Mouse (Mus musculus) megakaryocyte-erythroid progenitor cell, adult 5-6 weeks (primary cell): ENCODE results near the gene Cep72. TPM values are rescaled to one million over a fixed set of nuclear protein-coding genes. Genes with fewer than 3 reads are reported as not detected.

Experiments
- ATAC-seq: replicated peaks from 2 replicates; pipeline ENCODE4 v1.8.0; 2016; ENCODE audit warnings: mild to moderate bottlenecking, inconsistent platforms; ENCODE audit not compliant: severe bottlenecking, poor library complexity, low FRiP score, low TSS enrichment
- total RNA-seq, 2 experiments: library from RNA; stranded (forward) in 1 of 2; stranded (reverse) in 1 of 2; fragments of 200-1000, 215-1000 nt in 1 of 2; fragments of >200 nt in 1 of 2; fragmentation: Nextera tagmentation in 1 of 2; gene quantifications; 2 replicates each; pipeline ENCODE4 v1.2.3; 2014 to 2017

Gene Cep72
- total RNA-seq (2014; fragmentation: Nextera tagmentation), result 12.3 and 12.5 TPM in 2 replicates
- total RNA-seq (2017), result 6.5 and 6.7 TPM in 2 replicates

DNA sequence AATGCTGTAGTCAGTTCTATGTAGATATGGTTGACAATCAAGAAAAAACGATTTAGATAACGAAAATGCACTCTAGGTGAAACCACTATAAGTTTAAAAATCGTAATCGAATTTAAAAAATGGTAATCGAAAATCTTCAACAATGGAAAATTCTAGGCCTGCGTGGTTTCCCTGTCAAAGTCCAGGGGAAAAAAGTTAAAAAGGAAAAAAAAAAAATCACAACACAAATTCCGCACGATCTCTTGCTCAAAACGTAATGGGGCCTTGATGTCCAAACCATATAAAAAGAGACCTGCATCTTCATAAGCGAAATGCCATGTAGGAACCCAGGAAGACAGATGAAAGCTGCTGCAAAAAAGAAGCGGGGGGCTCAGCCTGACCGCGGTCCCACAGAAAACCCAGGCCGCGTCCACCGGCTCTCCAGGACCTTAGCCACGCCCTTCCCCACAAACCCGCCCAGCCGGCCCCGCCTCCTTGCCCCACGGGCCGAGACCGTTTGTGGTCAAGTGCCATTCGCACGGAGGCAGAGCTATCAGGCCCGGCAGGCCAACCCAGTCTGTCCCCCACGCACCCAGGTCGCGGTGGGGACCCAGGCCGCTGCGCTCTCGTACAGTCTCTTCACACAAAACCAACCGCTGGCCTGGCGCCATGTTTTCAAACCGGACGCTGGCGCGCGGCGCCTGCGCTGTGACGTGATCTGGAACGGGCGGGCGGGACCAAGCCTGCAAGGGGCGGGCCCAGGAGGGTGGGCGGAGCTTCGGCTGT is at the start of gene Cep72:
TSS of gene Cep72 (minus strand) at position 687 of the 765 bp plus-strand sequence.
- ATAC-seq, result peak; percentile 99

DNA sequence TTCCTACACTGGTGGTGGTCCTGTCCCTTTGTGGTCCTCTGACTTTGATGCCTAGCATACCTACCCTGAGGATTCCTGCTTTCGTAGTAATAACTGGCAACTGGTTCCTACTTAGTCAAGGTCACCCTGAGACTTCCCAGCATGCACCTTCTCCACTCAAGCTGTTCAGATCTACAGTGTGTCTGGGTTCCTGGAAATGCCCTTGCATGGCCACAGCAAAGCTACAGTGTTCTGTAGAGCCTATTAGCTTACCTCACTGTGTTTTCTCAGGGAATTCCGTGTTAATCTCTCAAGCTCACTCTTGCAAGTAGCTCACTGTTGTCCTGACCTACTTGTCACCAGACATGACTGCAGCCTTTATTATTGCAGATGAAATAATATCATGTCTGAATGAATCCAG is 45.3 kb upstream of the Cep72 start:
- no peak for ATAC-seq

DNA sequence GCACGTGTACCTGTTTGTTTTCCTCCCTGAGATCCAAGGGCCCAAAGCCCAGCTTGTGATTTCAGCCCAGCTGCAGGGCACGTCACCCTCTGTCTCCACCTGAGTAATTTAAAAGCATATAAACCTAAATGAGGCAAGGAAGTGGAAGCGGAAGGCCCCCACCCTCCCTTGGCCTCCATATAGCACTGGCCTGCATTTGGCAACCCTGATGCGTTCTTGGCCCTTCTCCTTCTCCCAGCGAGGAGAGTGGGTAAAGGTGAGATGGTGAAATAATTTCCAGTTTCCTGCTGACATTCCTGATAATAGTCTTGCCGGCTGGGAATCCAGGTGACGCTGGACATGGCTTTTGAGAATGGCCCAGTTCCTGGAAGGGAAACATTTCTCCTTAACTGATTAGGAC is 42.3 kb upstream of the Cep72 start:
- ATAC-seq, result no peak

DNA sequence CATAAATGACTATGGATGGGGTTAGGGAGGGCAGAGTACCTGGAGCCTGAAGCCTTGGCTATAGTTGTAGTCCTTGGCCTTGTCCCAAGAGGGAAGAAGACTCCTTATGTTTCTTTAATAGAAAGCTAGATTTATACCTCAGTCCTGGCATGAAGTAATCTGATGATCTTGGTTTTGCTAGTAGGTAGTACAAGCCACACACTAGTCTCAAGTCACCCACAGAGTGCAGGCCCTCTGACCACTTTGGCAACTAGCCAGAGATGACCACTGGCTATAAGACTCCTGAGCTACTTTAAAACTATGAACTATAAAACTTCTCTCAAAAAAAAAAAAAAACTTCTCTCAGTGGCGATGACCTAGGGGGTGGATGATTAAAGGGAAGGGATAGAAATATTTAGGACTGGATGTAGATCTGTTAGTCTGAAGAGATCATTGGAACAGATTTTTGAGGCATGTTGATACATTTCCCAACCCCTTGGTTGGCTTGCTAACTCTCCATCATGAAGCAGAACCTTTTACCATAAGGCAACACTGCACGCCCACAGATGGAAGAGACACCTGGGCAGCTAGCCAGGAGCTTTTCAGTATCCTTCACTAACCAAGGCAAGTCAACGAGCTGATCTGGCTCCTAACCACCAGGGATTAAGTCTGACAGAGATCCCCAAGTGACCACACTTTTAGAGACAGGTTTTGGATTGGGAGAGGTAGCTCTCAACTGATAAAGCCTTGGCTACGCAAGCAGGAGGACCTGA is 40.9 kb upstream of the Cep72 start:
- no peak for ATAC-seq

DNA sequence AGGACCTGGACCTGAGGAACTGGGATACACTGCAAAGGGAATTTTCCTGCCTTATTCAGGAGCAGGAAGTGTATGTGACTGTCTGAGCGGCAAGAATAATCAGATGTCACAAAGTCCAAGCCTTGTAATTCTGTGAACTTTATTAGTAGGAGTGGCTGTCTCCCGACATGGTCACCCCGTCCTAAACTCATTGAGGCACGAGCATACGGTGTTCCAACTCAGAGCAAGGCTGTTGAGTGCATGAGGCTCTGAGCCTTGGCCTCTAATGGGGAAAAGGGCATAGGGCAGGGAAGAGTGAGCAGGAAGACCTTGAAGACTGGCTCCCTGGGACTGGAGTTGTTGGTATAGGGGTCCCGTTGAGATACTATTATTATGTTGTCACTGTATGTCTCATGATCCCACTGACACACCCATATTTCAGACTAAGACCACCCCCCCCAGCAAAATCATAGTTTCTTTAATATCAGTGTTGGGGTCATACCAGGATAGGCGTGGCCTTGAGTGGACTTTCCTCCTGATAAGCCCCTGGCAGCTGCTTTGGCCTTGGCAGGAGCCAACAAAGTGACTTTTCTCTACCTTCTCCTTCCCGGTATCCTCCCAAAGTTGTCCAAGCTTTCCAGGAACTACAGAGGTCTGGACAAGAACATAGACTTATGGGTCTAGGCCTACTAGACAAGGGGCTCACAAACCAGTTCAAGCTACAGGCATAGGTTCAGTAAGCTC is 40.2 kb upstream of the Cep72 start:
- no peak for ATAC-seq

DNA sequence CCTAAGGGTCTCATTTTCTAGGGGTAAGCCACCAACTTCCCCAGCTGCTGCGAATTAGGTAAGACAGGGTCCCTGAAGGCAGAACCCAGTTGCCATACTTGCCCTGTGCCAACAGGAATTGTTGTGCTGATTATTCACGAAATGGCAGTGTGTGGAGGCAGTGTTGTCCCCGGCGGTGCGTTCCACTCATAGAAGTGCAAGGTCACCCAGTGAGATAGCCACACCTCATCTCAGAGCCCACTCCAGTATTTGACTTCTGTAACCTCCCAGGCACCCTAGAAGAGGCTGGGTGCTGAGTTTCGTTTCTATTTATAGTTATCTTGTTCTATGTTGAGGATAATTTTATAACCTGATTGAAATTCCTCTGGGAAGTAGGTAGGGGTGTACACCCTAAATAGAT is 36.8 kb upstream of the Cep72 start:
- no peak for ATAC-seq

DNA sequence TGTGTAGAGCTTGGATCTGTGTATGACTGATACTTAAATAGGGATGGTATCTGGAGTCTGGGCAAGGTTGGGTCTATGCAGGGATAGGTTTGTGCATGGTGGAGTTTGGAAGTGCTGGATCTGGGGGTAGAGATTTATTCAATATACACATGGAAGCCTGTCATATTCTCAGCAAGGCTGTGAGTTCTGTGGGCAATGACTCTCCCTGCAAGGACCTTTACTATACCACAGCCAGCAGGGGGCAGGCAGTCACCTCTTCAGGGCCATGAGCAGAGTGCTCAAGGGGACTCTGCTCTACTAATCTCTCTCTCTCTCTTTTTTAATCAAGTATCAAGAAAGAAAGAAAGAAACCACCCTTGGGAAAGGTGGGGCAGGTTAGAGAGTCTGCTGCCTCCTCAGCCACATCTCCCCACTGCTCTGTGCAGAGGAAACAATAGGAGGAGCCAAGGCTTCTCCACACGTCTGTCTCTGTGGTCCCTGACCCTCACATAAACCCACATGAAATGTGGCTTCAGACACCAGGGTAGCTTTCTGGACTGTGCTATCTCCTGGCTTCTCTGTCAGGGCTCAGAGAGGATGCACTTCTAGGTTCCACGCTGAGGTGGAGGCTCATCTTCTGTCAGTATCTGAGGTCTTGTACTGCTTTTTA is 34.7 kb upstream of the Cep72 start:
- peak; percentile 89 for ATAC-seq

DNA sequence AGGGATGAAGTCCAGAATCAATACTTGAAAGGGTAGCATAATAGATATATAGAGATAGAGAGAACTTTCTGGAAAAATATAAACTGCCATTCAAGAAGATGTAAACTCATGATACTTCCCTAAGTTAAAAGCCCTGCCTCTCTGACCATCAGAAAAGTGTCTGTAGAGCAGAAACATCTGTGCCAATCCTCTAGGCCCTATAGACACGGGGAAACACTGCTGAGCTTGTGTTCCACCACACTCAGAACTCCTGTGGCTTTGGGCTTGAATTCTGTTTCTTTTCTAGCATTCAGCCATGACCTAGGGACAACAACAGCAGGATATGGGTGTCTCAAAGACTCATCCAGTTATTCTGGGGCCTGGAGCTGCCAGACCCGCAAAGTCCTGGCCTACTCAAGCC is 33.8 kb upstream of the Cep72 start:
- ATAC-seq, result no peak

DNA sequence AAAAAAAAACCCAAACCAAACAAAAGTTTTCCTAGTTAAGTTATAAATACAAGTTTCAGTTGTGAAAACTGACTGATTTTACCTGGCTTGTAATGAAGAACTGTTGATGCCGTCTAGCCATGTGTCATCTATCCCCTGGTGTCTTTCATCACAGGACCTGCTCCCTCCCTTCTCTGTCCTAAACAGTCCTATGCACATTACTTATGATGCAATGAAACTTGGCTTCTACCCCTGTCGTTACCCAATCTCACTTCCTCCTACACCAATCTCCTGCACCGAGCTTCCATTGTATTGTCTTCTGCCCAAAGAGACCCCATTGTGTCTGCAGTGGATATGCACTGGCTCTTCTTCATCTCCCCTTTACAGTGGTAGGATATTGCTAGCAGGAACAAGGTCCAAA is 28.2 kb upstream of the Cep72 start:
- no peak for ATAC-seq

DNA sequence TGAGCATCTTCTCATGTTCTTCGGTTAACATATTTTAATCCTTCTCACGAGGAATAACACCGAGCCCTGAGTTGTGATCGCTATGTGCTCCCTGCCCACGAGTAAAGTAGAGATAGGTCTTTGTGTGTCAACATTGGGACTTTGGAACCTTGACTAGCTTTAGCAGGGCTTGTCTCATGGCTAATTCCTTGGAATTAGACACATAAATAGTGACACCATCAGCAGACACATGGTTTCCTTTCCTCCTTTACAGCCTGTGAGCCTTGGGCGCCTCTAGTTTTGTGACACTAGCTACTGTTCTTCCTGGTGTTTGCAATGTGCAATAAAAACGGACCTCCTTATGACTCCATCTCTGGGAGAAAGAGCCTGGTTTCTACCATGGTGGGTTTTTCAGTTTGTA is 11.3 kb upstream of the Cep72 start:
- no peak for ATAC-seq

DNA sequence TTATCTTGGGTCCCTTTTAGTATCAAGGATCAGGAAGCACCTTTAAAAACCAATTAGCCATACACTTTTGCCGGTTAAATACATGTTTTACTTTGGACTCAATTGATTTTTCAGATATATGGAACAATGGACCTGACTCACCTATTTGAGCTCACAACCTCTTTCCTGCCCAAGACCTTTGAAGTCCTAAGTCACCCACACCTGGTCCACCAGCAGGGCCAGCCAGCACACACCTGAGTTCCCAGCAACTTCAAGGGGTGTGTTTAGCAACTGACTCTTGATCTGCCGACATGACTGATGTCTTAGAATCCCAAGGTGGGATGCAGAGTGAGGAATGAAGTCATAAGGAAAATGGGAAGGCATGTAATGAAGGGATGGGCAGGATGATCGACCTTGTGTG is 9.6 kb upstream of the Cep72 start:
- ATAC-seq, result no peak

DNA sequence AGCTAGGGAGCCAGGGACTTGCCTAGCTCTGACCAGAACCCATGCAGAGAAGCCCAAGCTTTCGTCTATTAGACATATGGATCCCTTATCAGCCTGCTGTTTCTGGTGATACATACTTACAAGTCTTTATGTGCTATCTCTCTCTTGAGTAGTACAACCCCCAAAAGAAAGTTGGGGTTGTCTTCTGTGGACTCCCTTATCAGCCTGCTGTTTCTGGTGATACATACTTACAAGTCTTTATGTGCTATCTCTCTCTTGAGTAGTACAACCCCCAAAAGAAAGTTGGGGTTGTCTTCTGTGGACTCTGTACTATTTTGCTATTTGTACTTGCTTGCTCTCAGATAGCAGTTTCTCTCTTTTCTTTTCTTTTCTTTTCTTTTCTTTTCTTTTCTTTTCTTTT is 9.1 kb upstream of the Cep72 start:
- ATAC-seq, result peak; percentile 95

DNA sequence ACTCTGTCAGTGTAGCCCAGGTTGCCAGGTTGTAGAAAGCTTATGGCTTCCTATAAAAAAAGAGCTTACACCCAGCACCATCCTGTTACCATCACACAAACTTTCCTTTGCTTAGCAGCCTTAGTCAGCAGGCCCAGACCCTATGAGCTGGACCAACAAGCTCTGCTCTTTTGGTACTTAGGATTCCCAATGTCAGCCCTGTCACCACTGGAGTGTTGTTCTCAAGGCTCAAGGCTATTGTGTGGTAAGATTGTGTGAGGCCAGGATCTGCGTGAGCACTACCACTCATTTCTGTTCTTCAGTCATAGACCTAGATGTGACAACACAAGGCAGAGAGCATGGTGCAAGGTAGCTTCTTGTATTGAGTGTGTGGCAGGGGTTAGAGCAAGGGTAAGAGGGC is 4.5 kb upstream of the Cep72 start:
- ATAC-seq, result no peak

DNA sequence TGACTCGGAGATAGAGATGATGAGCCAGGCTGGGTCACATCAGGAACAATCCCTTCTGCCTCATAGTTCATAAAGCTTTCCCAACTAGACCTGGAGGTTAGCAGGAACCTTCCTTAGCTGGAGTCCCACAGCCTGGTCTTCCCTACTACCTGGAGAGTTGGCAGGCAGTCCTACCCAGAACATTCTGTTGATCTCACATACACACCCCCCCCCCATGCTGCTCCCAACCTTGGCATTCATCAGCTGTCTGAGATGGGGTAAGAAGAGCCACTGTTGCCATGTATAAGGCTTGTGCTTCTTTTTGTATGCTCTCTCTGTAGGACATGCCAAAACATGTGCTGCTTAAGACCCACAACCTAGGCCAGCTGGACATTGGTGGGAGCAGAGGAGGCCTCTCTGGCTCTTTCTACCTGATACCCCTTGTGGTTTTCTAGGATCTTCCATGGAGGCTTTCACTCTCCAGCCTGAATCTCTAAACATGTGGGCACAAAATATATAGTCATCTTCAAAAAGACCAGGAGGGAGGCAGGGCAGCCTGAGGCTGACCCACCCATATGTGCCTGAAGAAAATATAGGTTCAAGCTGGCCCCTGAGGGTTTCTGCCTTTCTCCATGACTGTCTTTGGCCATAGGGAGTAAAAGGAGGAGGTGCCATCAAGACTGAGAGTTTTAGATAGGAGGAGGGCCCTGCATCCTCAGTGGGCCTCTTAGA is 1.4 kb upstream of the Cep72 start:
- ATAC-seq, result no peak

DNA sequence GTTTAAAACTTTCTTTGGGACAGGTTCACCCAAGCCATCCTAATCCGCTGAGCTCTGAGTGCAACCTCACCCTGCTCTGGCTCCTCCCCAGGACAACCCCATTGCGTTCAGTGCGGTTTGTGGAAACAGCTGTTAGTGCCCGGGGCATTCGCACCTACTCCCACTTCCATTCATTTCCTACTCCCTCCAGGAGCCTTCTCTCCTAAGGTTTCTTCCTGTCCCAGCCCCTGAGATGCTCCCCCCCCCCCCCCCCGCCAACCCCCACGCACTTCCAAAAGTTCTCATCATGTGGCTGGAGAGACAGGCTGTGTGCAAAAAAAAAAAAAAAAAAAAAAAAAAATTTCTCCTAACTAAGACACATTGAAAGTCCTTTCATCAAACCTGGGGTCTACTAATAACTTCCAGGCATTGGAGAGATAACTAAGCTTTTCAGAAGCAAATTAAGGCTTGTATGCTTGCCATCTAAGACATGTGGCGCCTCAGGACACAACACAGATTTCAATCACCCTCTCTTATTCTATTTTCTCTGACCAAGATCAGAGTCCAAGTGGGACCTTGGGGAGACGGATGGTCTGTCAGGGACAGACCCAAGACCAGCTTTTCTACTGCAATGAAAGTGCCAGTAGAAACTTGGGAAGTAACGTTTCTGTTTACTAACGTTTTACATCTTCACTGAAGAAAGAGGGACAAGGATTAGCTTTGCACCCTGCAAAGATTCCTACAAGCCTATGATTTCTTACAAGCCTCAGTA is 454 bp upstream of the Cep72 start:
- ATAC-seq, result no peak; the same call in 1 of the 2 replicates

DNA sequence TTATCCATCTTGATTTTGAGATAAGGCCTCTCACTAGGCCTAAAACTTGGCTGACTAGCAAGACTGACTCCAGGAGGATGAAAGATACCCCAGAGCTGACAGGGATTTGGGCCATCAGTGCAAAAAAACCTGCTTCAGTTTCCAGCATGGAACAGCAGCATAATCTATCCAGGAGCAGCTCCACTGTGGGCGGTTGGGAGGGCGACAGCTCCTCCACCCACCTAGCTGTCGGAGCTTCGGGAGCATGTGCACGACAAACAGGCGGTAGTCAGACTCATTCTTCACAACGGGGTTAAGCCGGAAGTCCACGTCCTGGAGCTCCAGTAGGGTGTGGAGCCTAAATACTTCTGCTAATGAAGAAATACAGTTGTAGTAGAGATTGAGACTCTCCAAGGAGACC is 4.0 kb downstream of the Cep72 start:
- ATAC-seq, result no peak

DNA sequence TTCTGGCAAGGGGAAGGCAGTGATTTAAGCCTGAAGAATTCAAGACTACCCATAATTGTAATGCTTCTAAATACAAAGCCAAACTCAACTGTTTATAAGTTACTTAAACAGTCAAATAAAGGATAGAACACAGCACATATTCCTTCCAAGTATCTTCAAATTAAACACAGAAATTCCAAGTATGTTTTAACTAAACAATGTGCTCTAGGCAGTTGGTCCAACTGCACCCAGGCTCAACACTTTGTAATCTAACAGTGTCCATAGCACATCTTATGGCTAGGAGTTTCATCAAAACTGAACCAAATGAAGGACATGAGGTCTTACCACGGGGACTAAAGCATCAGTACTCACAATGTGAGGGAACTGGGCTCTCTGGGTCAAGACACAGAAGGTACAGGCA is 5.9 kb downstream of the Cep72 start:
- ATAC-seq, result no peak

DNA sequence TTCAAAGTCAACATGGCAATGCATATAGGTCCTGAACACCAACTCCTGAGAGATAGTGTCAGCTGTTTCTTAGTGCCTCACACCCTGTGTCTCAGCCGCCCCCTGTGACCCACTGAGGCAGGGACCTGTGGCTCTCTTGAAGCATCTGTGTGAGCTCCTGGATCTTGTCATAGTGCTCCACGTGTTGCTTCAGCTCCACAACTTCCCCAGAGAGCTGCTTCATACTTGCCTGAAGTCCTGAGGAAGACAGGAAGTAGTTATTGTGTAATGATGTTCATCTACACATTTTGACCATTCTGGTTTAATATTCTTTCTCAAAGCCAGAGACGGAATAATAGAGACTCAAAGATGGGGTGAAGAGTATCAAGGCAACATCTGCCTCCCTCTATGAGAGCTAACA is 22.2 kb downstream of the Cep72 start:
- no peak for ATAC-seq

DNA sequence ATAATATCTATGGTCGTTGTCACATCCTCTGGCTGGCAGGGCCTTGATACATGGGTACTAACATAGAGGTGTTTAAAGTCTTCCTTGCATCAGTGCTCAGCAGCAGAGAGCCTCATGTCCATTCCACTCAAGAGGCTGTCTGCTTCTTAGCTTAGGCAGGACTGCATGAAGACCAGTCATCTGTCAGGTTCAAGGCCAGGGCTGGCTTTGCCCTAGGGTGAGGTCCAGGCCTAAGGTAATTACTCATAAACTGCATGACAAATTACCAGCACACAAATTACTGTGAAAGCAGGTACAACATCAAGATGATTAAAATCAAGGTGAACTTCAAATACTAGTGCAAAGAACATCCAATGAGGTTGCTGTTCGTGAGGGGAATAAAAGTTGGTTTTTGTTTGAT is 26.3 kb downstream of the Cep72 start:
- no peak for ATAC-seq
